Mouse (Mus musculus) embryo, embryonic 10.5 days (tissue): ENCODE data around the gene Galnt14.

Experiments
- DNase-seq: peaks from one replicate; pipeline ENCODE4 v3.0.0-alpha.2; 2015; ENCODE audit warnings: low spot score

Gene Galnt14

GRCm38 (mm10) chr17:73710042-73710911 is at the start of gene Galnt14:
Gene Galnt14 (minus strand): TSS chr17:73710453.
- peak; percentile 73 for DNase-seq

GRCm38 (mm10) chr17:73743681-73744311 is 33.5 kb upstream of the Galnt14 start:
- peak; percentile 91 for DNase-seq

- DNase-seq: peak; percentile 47
These were observed 13.8 kb upstream of the Galnt14 start for GRCm38 (mm10) chr17:73723885-73724682.

- no peak for DNase-seq
These were observed 8.9 kb upstream of the Galnt14 start for GRCm38 (mm10) chr17:73719021-73719748.

- no peak for DNase-seq
These were observed 6.4 kb upstream of the Galnt14 start for GRCm38 (mm10) chr17:73716684-73717083.

- DNase-seq: no peak
These were observed 4.4 kb upstream of the Galnt14 start for GRCm38 (mm10) chr17:73714440-73715221.

- DNase-seq: no peak
These were observed 3.1 kb upstream of the Galnt14 start for GRCm38 (mm10) chr17:73713347-73713746.

- DNase-seq: no peak
These were observed 1.7 kb upstream of the Galnt14 start for GRCm38 (mm10) chr17:73711919-73712318.

GRCm38 (mm10) chr17:73709131-73710041 is 867 bp downstream of the Galnt14 start:
- peak; percentile 53 for DNase-seq

- DNase-seq: no peak
These were observed 1.8 kb downstream of the Galnt14 start for GRCm38 (mm10) chr17:73708451-73708850.

- no peak for DNase-seq
These were observed 6.7 kb downstream of the Galnt14 start for GRCm38 (mm10) chr17:73703571-73703970.

- DNase-seq: peak; percentile 35
These were observed 9.2 kb downstream of the Galnt14 start for GRCm38 (mm10) chr17:73701016-73701415.

- peak; percentile 5 for DNase-seq
These were observed 10.4 kb downstream of the Galnt14 start for GRCm38 (mm10) chr17:73699881-73700280.

GRCm38 (mm10) chr17:73694206-73694952 is 15.9 kb downstream of the Galnt14 start:
- no peak for DNase-seq

GRCm38 (mm10) chr17:73688261-73688660 is 22.0 kb downstream of the Galnt14 start:
- no peak for DNase-seq

GRCm38 (mm10) chr17:73686292-73686691 is 24.0 kb downstream of the Galnt14 start:
- DNase-seq: no peak

GRCm38 (mm10) chr17:73684746-73685145 is 25.5 kb downstream of the Galnt14 start:
- DNase-seq: peak; percentile 29

- DNase-seq: no peak
These were observed 38.3 kb downstream of the Galnt14 start for GRCm38 (mm10) chr17:73671921-73672320.

GRCm38 (mm10) chr17:73670048-73670447 is 40.2 kb downstream of the Galnt14 start:
- no peak for DNase-seq
